Mouse (Mus musculus) midbrain, embryonic 15.5 days (tissue): ENCODE data around the gene Retreg2. TPM values are rescaled to one million over a fixed set of nuclear protein-coding genes. Genes with fewer than 3 reads are reported as not detected.

Source experiments
- polyA plus RNA-seq: library from polyadenylated mRNA; unstranded; fragments of >200 nt; fragmentation: Nextera tagmentation; extraction: Ambion mirVana; gene quantifications from 2 replicates; pipeline ENCODE4 v1.2.1, GENCODE M21; 2015

Gene Retreg2
- polyA plus RNA-seq, 1 experiment from 2014 or later: 143 TPM

Other genes with a start within 250 kb of the Retreg2 start
- gene Cryba2, start 249.6 kb upstream of the Retreg2 start, polyA plus RNA-seq: 0.38 and 0.72 TPM in 2 replicates
- gene Cfap65, start 207.2 kb upstream of the Retreg2 start, polyA plus RNA-seq: 0.90 and 0.93 TPM in 2 replicates
- gene Ihh, start 191.1 kb upstream of the Retreg2 start, polyA plus RNA-seq: 0.10 and 0.11 TPM in 2 replicates
- 5.1 and 6.0 TPM in 2 replicates for gene Nhej1, start 17.6 kb upstream of the Retreg2 start, polyA plus RNA-seq
- gene Slc23a3, start 8.9 kb upstream of the Retreg2 start, polyA plus RNA-seq: not detected in 2 replicates
- 58.8 and 61.9 TPM in 2 replicates for gene Cnppd1, start 67 bp upstream of the Retreg2 start, polyA plus RNA-seq
- 38.3 and 41.1 TPM in 2 replicates for gene Zfand2b, start 25.9 kb downstream of the Retreg2 start, polyA plus RNA-seq
- 45.7 and 46.0 TPM in 2 replicates for gene Abcb6, start 37.6 kb downstream of the Retreg2 start, polyA plus RNA-seq
- 27.6 and 27.7 TPM in 2 replicates for gene Ankzf1, start 49.4 kb downstream of the Retreg2 start, polyA plus RNA-seq
- gene Atg9a, start 49.4 kb downstream of the Retreg2 start, polyA plus RNA-seq: 59.2 and 63.3 TPM in 2 replicates
- 21.8 and 24.0 TPM in 2 replicates for gene Glb1l, start 68.0 kb downstream of the Retreg2 start, polyA plus RNA-seq
- gene Stk16, start 68.1 kb downstream of the Retreg2 start, polyA plus RNA-seq: 156 and 169 TPM in 2 replicates
- gene Tuba4a, start 77.1 kb downstream of the Retreg2 start, polyA plus RNA-seq: 7.9 and 12.7 TPM in 2 replicates
- gene A630095N17Rik, start 89.3 kb downstream of the Retreg2 start, polyA plus RNA-seq: not detected in 2 replicates
- gene Dnajb2, start 93.6 kb downstream of the Retreg2 start, polyA plus RNA-seq: 72.9 and 82.1 TPM in 2 replicates
- 24.2 and 26.6 TPM in 2 replicates for gene Ptprn, start 121.7 kb downstream of the Retreg2 start, polyA plus RNA-seq
- gene Resp18, start 135.6 kb downstream of the Retreg2 start, polyA plus RNA-seq: 167 and 169 TPM in 2 replicates
- 152 and 162 TPM in 2 replicates for gene Dnpep, start 175.2 kb downstream of the Retreg2 start, polyA plus RNA-seq
- gene Des, start 217.6 kb downstream of the Retreg2 start, polyA plus RNA-seq: 1.5 and 2.0 TPM in 2 replicates
- 20.8 and 21.3 TPM in 2 replicates for gene Speg, start 232.5 kb downstream of the Retreg2 start, polyA plus RNA-seq